8 mouse cellular contexts compared by ENCODE assay signal in genomic region chr15:99316314-99317266, GRCm38 (mm10). TPM values are rescaled to one million over a fixed set of nuclear protein-coding genes. Genes with fewer than 3 reads are reported as not detected.
DNase-seq lines count a peak whose midpoint lies in the region; ATAC-seq lines count a peak whose summit lies in the region.

No protein-coding gene starts in this region.

- no peaks in the 10 kb centered on the region for H3K9me3 ChIP-seq in hindbrain, embryonic 15.5 days

- H3K36me3 ChIP-seq in hindbrain, embryonic 15.5 days: peaks cover 62% of the 10 kb centered on the region

- no peak overlapping the region for H3K4me3 ChIP-seq in hindbrain, embryonic 15.5 days

- no peak overlapping the region for H3K9ac ChIP-seq in hindbrain, embryonic 15.5 days

- no peaks in the 10 kb centered on the region for H3K27me3 ChIP-seq in hindbrain, embryonic 15.5 days

- DNase-seq in T-cell, adult 2 months (ENCODE audit: low spot score): peak; percentile 66
- DNase-seq in cerebellum, postnatal 14 days: peak; percentile 88 to 92
- DNase-seq in frontal cortex, postnatal 36 days (ENCODE audit: low spot score in 2 of 2): peak; percentile 68 to 84
- DNase-seq in layer of hippocampus, postnatal 36 days: peak; percentile 70 to 72
- peak; percentile 85 for DNase-seq in right cerebral cortex, postnatal 14 days

- peak; percentile 56 for ATAC-seq in hindbrain, embryonic 15.5 days (ENCODE audit: low FRiP score, low read depth)
- peak; percentile 84 for ATAC-seq in megakaryocyte progenitor cell, adult 5-6 weeks (replicated peaks; ENCODE audit: poor library complexity)
- ATAC-seq in erythroid progenitor cell, adult 5-6 weeks (replicated peaks; ENCODE audit: low FRiP score, poor library complexity, severe bottlenecking): no peak

- no peak overlapping the region for H3K4me2 ChIP-seq in hindbrain, embryonic 15.5 days

- 80% methylated on average over 16 of the region's 16 CpGs for WGBS in hindbrain, embryonic 15.5 days

- H3K27ac ChIP-seq in hindbrain, embryonic 15.5 days (replicated peaks): peak overlapping the region; percentile 66

- no peaks in the 10 kb centered on the region; the same call in 1 of the 2 replicates for H3K4me1 ChIP-seq in hindbrain, embryonic 15.5 days (replicated peaks)

RNA-seq across cellular contexts. Expression of gene Fam186b, which starts 20.9 kb away (rescaled TPM):
- polyA plus RNA-seq in hindbrain, embryonic 15.5 days (2015; fragmentation: Nextera tagmentation; extraction: Ambion mirVana): 0.55 and 0.86 TPM in 2 replicates
- 1 to 10 TPM; 1.1 to 1.6 TPM for total RNA-seq in layer of hippocampus, postnatal 36 days (2021)
- not detected in 2 replicates for total RNA-seq in megakaryocyte progenitor cell, adult 5-6 weeks (2015)
- not detected in 2 replicates for total RNA-seq in megakaryocyte progenitor cell, adult 5-6 weeks (2017)
- total RNA-seq in erythroid progenitor cell, adult 5-6 weeks (2015; ENCODE audit: low replicate concordance): not detected in 2 replicates
- not detected in 2 replicates for total RNA-seq in erythroid progenitor cell, adult 5-6 weeks (2017; ENCODE audit: low replicate concordance)

RNA-seq across cellular contexts. Expression of gene Prpf40b, which starts 21.7 kb away (rescaled TPM):
- polyA plus RNA-seq in hindbrain, embryonic 15.5 days (2015; fragmentation: Nextera tagmentation; extraction: Ambion mirVana): 108 and 114 TPM in 2 replicates
- total RNA-seq in layer of hippocampus, postnatal 36 days (2021): 10 to 100 TPM; 96.8 to 98.3 TPM
- 7.8 and 11.0 TPM in 2 replicates for total RNA-seq in megakaryocyte progenitor cell, adult 5-6 weeks (2015)
- 8.1 and 10.3 TPM in 2 replicates for total RNA-seq in megakaryocyte progenitor cell, adult 5-6 weeks (2017)
- total RNA-seq in erythroid progenitor cell, adult 5-6 weeks (2015; ENCODE audit: low replicate concordance): 4.0 TPM in 1 of 2 replicates, not detected in the other
- total RNA-seq in erythroid progenitor cell, adult 5-6 weeks (2017; ENCODE audit: low replicate concordance): 1.0 TPM in 1 of 2 replicates, not detected in the other

RNA-seq across cellular contexts. Expression of gene Fmnl3, which starts 53.7 kb away (rescaled TPM):
- 8.9 and 9.1 TPM in 2 replicates for polyA plus RNA-seq in hindbrain, embryonic 15.5 days (2015; fragmentation: Nextera tagmentation; extraction: Ambion mirVana)
- total RNA-seq in layer of hippocampus, postnatal 36 days (2021): 1 to 10 TPM; 9.2 to 10.0 TPM
- total RNA-seq in megakaryocyte progenitor cell, adult 5-6 weeks (2015): 11.4 and 11.5 TPM in 2 replicates
- 17.2 and 21.2 TPM in 2 replicates for total RNA-seq in megakaryocyte progenitor cell, adult 5-6 weeks (2017)
- 3.6 and 5.0 TPM in 2 replicates for total RNA-seq in erythroid progenitor cell, adult 5-6 weeks (2015; ENCODE audit: low replicate concordance)
- 1.5 and 2.7 TPM in 2 replicates for total RNA-seq in erythroid progenitor cell, adult 5-6 weeks (2017; ENCODE audit: low replicate concordance)
